Mouse (Mus musculus): ENCODE measurements around the gene Fam102a.

DNA sequence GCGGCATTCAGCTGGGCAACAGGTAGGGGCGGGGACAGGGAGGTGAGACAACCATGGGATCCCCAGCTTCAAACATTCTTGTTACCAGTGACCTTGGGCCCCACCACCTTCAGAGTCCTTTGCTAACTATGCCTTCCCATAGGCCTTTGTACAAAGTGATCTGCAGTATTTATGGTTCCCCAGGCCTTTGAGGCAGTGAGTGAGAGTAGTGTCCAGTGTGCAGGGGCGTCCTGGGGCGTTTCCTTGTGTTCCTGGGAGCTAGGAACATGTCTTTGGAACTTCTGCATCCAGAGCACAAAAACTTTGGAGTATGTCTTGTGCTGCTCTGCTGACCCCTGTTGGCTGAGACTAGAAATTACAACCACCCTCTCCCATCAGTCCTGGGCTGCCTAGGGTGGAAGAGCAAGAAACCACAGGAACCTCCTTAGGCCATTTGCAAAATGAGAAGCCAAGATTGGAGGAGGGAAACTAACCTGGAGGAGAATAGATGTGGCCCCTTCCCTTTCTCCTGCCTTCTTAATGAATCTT is 31.5 kb downstream of the Fam102a start:
- TF ChIP-seq GATA1 (IDR thresholded peaks at IDR 0.05; ENCODE audit: borderline replicate concordance, low read length), result no peak
- TF ChIP-seq FLI1 (IDR thresholded peaks at IDR 0.05; ENCODE audit: low read length), result no peak
